Mouse (Mus musculus) bone marrow, adult 2 months (tissue): ENCODE measurements at regions not wholly inside any gene's neighbourhood (a gene's known extent, or its start where the extent isn't known, plus 50 kb on each side); places are given as distances from the start of the nearest gene placed in this dataset.
"Not testable (repeated sequence)": the region's sequence is repeated elsewhere in the genome, so short reads cannot be mapped to it uniquely, and the experiment has no call there.

Experiments used
- H3K27ac ChIP-seq: fragments of 200-500 bp; 2 replicates; pipeline ENCODE4 v1.5.1; 2012; ENCODE audit warnings: low read depth, mild to moderate bottlenecking, control low read depth, inconsistent platforms, low read length; ENCODE audit not compliant: control insufficient read depth, poor library complexity, insufficient read depth
- H3K4me1 ChIP-seq: fragments of 200-500 bp; 2 replicates; pipeline ENCODE4 v1.6.1; 2011; ENCODE audit warnings: low read length; ENCODE audit not compliant: control insufficient read depth, insufficient read depth
- H3K4me3 ChIP-seq: fragments of 200-500 bp; replicated peaks from 2 replicates; pipeline ENCODE3; 2011; ENCODE audit warnings: mild to moderate bottlenecking, low read depth, low read length, control low read depth; ENCODE audit not compliant: control insufficient read depth
- CTCF ChIP-seq: fragments of 200-500 bp; IDR thresholded peaks from 2 replicates; pipeline ENCODE4 v1.5.1; 2011; ENCODE audit warnings: low read length, control low read depth; ENCODE audit not compliant: control insufficient read depth, insufficient read depth
- POLR2A ChIP-seq: fragments of 200-500 bp; IDR thresholded peaks from 2 replicates; pipeline ENCODE4 v1.6.1; 2011; ENCODE audit warnings: low read depth, mild to moderate bottlenecking, control low read depth, low read length, borderline replicate concordance; ENCODE audit not compliant: control insufficient read depth
- WGBS: fragments of 180-500 bp; shearing (Covaris S2); methylation state at CpG from one replicate; pipeline ENCODE4 v1.1.7; 2018; 5-methylcytosine and 5-hydroxymethylcytosine counted together

DNA sequence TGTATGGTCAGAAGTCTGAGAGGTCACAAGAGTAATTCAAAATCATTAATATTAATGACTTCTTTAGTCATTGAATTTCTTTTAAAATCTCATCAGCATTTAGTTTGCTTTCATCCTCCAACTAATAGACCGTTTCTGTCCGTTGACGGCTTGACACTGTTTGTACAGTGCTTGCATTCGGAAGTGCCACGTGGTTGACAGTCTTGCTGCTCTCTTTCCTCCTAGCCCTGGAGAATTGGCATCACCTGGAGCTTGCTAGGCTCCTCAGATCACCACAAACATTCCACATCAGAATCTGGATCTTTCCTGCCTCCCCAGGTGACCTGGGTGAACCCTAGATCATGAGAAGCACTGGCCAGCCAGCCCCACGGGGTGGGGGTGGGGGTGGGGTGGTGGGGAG is 192.3 kb upstream of the Ccdc54 start:
- TF ChIP-seq POLR2A (no peak), CTCF (no peak)
- Histone ChIP-seq H3K4me1 (no peaks in the 10 kb centered on the region), H3K27ac (no peak overlapping the region), H3K4me3 (no peak overlapping the region)
- WGBS: 54% methylated on average over 6 of the region's 6 CpGs

DNA sequence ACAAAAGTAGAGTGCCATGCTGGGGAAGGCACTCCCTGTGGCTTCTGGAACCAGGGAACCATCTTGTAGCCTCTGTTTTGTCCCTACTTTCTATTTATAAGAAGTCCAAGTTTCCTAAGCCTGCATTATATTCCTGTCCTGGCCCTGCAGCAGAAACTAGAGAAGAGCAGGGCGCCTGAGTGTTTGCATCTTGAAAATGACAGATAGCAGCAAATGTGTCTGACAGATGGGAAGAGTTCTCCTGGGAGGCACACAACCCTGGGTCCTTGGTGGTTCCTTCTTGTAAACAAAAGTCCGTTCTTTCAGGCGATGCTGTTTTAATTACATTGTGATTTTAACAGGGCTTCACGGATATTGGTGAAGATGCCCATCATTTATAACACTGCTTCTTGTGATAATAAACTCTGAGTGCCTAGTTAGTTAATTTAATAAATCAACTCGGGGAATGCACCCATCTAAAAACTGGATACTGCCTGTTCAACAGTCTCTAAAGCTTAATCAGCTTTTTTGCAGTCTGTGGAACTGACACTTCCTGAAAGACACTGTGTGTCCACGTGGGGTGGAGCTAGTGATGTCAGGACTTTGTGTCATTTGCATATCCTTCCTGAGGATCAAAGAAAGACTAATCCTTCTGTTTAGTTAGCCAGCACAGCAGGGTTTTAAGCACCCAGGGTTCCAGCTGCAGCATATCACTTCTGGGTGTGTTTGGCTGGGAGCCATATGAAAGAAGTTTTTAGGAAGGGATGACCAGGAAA is 188.3 kb upstream of the Ccdc54 start:
- Histone ChIP-seq H3K27ac (no peak overlapping the region), H3K4me1 (no peaks in the 10 kb centered on the region), H3K4me3 (no peak overlapping the region)
- TF ChIP-seq CTCF (no peak), POLR2A (no peak)
- WGBS: 41% methylated on average over 6 of the region's 6 CpGs

DNA sequence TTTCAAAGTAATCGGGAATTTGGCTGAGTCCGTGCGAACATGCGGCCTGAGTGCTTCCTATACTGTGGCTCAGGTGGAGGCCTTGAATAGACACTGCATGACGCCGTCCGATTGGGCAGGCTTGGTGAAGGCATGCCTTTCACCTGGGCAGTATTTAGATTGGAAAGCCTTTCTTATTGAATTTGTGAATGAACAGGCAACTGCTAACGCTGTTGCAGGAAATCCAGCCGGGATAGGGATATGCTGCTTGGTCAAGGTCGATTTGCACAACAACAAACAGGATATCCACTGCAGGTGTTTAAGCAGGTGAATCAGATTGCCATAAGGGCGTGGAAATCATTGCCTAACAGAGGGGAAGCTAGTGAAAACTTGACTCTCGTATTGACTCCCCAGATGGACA is 183.7 kb upstream of the Ccdc54 start:
- WGBS: 89% methylated on average over 12 of the region's 12 CpGs
- H3K4me1 ChIP-seq, H3K4me3 ChIP-seq, H3K27ac ChIP-seq: not testable (repeated sequence)

DNA sequence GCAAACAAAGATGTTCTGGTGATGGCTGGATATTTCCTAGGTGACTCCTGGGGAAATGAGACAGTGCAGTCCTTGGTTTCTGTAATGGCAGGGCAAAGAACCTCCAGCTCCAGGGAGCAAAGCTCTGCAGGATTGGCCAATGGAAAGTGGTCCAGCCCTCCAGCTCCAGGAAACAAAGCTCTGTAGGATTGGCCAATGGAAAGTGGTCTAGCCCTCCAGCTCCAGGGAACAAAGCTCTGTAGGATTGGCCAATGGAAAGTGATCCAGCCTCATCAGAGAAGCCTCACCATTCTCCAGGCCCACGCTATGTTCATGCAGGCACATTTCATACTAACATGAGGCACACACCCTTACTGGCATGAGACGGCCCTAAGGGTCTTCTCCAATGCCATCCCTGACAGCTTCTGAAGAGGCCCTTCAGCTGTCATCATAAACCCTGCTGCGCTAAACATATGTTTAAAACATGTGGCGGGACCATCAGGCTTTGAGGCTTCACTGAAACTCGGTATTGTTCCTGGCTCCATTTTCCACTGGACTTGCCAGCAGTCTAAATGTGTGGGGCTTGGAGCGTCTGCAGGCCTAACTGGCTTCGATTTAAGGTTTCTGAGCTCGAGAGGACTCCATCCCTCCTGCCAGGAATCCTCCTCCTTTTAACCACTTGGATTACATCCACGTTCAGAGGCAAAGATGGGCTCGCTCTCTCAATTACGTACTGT is 175.3 kb upstream of the Ccdc54 start:
- Histone ChIP-seq H3K4me3 (no peak overlapping the region), H3K4me1 (no peaks in the 10 kb centered on the region), H3K27ac (no peak overlapping the region)
- WGBS: 80% methylated on average over 11 of the region's 11 CpGs
- TF ChIP-seq CTCF: no peak
- no peak for TF ChIP-seq POLR2A

DNA sequence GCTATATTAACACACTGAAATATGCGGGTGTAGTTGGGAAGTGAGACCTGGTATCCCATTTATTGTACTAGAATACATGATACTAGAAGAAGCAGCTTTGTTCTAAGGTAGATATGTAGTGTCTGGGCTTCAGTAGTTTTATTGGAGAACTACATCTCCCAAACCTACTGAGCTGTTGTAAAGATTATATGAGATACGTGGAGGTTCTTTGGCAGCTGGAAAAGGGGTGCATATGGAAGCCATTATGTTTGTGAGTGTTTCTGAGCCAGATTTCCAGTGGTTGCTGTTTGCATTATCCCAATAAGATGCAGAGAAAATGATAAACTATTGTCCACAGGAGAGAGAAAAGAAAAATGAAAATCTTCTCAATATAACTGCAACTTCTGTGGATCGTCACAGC is 171.1 kb upstream of the Ccdc54 start:
- H3K4me1 ChIP-seq: no peaks in the 10 kb centered on the region
- no peak overlapping the region for H3K4me3 ChIP-seq
- WGBS: 82% methylated on average over 3 of the region's 3 CpGs
- TF ChIP-seq POLR2A (no peak), CTCF (no peak)
- no peak overlapping the region for H3K27ac ChIP-seq

DNA sequence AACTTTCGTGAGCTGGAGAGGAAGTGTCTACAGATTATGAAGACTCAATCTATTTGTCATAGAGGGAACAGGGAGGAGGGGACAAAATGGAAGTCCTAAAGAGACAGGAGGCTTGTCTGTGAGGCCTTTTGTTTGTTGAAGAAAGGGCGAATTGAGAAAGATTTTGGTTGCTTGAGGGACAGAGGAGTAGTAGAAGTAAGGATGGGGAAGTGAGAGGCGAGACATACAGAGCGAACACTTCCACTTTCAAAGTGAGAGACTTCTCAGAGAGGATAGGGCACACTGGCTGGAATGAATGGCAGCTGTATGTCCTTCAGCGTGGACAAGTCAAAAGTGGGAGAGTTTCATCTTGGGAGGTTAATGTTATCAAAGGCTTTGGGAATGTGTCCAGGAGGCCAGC is 169.0 kb upstream of the Ccdc54 start:
- WGBS: 41% methylated on average over 5 of the region's 5 CpGs
- Histone ChIP-seq H3K4me3 (no peak overlapping the region), H3K4me1 (no peaks in the 10 kb centered on the region), H3K27ac (no peak overlapping the region)
- TF ChIP-seq CTCF: no peak
- TF ChIP-seq POLR2A: no peak

DNA sequence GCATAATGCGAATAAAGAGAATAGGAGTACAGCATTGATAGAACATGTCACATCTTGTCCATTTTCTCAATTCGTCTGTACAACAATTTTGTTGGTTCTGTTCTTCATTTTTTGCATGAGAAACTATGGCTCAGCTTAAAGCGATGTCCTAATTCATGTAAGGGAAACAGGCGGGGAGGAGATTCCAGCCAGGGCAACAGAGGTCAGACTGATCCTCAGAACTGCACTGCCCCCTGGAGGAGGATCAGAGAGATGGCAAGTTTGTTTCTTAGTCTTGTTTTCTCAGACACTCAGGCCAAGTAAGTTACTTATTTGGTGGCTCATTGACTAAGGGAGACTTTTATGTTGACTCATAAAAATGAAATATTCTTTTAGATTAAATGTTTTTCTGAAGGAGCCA is 165.7 kb upstream of the Ccdc54 start:
- Histone ChIP-seq H3K4me3 (no peak overlapping the region), H3K4me1 (no peaks in the 10 kb centered on the region), H3K27ac (no peak overlapping the region)
- 48% methylated on average over 4 of the region's 4 CpGs for WGBS
- TF ChIP-seq POLR2A: no peak
- TF ChIP-seq CTCF: peak; percentile 68

DNA sequence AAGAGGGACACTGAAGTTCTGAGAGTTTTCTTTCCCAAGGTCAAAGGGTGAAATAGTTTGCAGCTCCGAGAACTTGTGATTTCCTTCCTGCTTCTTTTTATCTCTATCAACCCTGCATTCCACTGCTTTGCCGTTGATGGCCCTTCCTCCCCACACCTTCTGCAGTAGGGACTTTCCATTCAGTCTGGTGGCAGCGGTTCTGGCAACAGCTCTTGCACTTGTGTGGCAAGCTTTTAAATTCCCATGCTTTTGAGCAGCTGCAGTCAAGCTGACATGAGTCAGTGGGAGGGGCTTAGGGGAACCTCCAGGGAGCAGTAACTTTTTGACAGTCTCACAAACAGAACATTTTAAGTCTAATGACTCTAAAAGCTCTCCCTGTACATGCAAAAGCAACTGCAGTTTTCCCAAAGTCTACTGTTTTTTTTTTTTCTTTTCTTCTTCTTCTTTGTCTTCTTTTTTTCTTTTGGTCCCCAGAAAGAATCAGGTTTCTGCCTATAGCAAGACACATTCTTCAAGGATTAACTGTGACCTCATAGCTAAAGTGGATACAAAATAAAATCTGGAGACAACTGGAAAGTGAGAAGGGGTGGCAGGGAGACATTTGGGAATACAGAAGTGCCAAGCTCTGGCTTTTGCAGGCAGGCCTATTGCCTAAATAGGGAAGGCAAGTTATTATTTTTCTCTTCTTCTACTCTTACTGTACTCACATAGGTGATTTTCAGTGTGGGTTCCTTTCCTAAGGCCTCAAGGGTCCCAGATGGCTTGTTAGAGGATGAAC is 162.8 kb upstream of the Ccdc54 start:
- 2% methylated on average over 3 of the region's 3 CpGs for WGBS
- TF ChIP-seq CTCF: no peak
- TF ChIP-seq POLR2A: no peak
- Histone ChIP-seq H3K4me3 (no peak overlapping the region), H3K27ac (no peak overlapping the region), H3K4me1 (no peaks in the 10 kb centered on the region)
